Mouse (Mus musculus): ENCODE results near the gene Litaf. TPM values are rescaled to one million over a fixed set of nuclear protein-coding genes. Genes with fewer than 3 reads are reported as not detected.

Litaf gene
- polyA plus RNA-seq, 1 experiment from 2014 or later, result 106 TPM

- peaks cover 41% of the 10 kb centered on the region for H3K4me1 ChIP-seq
- no peaks in the 10 kb centered on the region for H3K36me3 ChIP-seq
- H3K27ac ChIP-seq (replicated peaks), result peak overlapping the region; percentile 88
- H3K9me3 ChIP-seq (replicated peaks), result no peaks in the 10 kb centered on the region
- peak; percentile 77 for DNase-seq (ENCODE audit: low spot score)
- no peaks in the 10 kb centered on the region for H3K27me3 ChIP-seq (ENCODE audit: low read depth, poor library complexity, severe bottlenecking)
- WGBS, result 16% methylated on average over 5 of the region's 5 CpGs
- H3K4me3 ChIP-seq, result no peak overlapping the region
Measured at GRCm38 (mm10) chr16:10936700-10937319, 129.1 kb downstream of the Litaf start.

GRCm38 (mm10) chr16:10934047-10934446 lies 131.9 kb downstream of the Litaf start:
- Histone ChIP-seq H3K36me3 (no peaks in the 10 kb centered on the region; the same call in 1 of the 2 replicates), H3K27ac (replicated peaks) (peak overlapping the region; percentile 88), H3K9me3 (replicated peaks) (peaks cover 22% of the 10 kb centered on the region), H3K27me3 (ENCODE audit: low read depth, poor library complexity, severe bottlenecking) (no peaks in the 10 kb centered on the region), H3K4me1 (peaks cover 41% of the 10 kb centered on the region), H3K4me3 (no peak overlapping the region)
- no peak for DNase-seq (ENCODE audit: low spot score)
- WGBS, result 100% methylated on average over 1 of the region's 1 CpGs

GRCm38 (mm10) chr16:10933372-10933771 lies 132.6 kb downstream of the Litaf start:
- no peak for DNase-seq (ENCODE audit: low spot score)
- H3K36me3 ChIP-seq, result no peaks in the 10 kb centered on the region; the same call in 1 of the 2 replicates
- peaks cover 22% of the 10 kb centered on the region for H3K9me3 ChIP-seq (replicated peaks)
- 91% methylated on average over 3 of the region's 3 CpGs for whole genome bisulfite sequencing
- peak overlapping the region; percentile 88 for H3K27ac ChIP-seq (replicated peaks)
- H3K4me1 ChIP-seq, result peaks cover 40% of the 10 kb centered on the region
- H3K27me3 ChIP-seq (ENCODE audit: low read depth, poor library complexity, severe bottlenecking), result no peaks in the 10 kb centered on the region
- H3K4me3 ChIP-seq, result no peak overlapping the region

DNA sequence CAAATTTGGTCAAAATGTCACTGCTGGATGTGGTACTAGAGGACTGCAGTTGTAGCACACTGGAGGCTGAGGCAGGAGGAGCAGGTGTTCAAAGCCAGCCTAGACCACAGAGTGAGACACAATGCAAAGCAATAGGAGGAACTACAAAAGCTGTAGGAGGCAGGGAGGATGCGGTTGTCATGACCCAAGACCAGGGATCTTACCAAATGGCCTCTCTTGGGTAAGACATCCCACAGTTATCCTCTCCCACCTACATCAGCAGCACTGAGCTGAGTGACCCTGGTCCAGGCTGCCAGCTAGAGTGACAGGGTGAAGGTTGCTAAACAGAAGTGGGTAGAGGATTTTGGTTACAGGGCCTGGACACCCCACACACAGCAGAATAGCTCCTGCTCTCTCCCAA lies 138.9 kb downstream of the Litaf start:
- Histone ChIP-seq H3K4me3 (no peak overlapping the region), H3K4me1 (peaks cover 9% of the 10 kb centered on the region), H3K9me3 (replicated peaks) (peaks cover 22% of the 10 kb centered on the region), H3K27ac (replicated peaks) (0 out of 2 replicates have a peak overlapping the region, but pooled peaks have one; percentile 14), H3K27me3 (ENCODE audit: low read depth, poor library complexity, severe bottlenecking) (no peaks in the 10 kb centered on the region), H3K36me3 (no peaks in the 10 kb centered on the region; the same call in 1 of the 2 replicates)
- WGBS, result 88% methylated on average over 1 of the region's 1 CpGs
- no peak for DNase-seq (ENCODE audit: low spot score)

GRCm38 (mm10) chr16:10925591-10926180 lies 140.3 kb downstream of the Litaf start:
- DNase-seq (ENCODE audit: low spot score), result no peak
- Histone ChIP-seq H3K9me3 (replicated peaks) (peaks cover 15% of the 10 kb centered on the region), H3K27ac (replicated peaks) (peak overlapping the region; percentile 55), H3K4me1 (peaks cover 9% of the 10 kb centered on the region), H3K27me3 (ENCODE audit: low read depth, poor library complexity, severe bottlenecking) (no peaks in the 10 kb centered on the region), H3K4me3 (no peak overlapping the region), H3K36me3 (no peaks in the 10 kb centered on the region; the same call in 1 of the 2 replicates)
- WGBS, result 69% methylated on average over 7 of the region's 7 CpGs

DNA sequence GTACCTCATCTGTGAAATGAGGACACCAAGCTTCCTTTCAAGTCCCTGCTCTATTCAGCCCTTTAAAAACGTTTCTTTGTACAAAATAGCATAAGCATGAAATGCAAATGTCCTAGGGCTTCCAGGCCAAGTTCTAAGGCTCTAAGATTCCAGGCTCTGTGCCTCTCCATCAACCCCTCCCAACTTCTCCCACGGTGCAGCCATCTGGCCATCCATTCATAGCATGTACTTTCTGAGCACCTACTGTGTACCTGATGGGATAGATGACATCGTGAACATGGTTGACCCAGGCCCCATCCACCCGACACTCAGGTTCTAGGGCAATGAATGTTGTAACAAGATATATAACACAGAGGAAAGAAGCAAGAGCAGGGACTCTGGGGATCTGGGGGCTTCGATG lies 142.4 kb downstream of the Litaf start:
- no peaks in the 10 kb centered on the region for H3K27me3 ChIP-seq (ENCODE audit: low read depth, poor library complexity, severe bottlenecking)
- H3K9me3 ChIP-seq (replicated peaks), result no peaks in the 10 kb centered on the region
- DNase-seq (ENCODE audit: low spot score), result no peak
- 81% methylated on average over 5 of the region's 5 CpGs for WGBS
- no peaks in the 10 kb centered on the region for H3K36me3 ChIP-seq
- H3K4me1 ChIP-seq, result peaks cover 9% of the 10 kb centered on the region
- H3K4me3 ChIP-seq, result no peak overlapping the region
- H3K27ac ChIP-seq (replicated peaks), result no peak overlapping the region; the same call in 1 of the 2 replicates

DNA sequence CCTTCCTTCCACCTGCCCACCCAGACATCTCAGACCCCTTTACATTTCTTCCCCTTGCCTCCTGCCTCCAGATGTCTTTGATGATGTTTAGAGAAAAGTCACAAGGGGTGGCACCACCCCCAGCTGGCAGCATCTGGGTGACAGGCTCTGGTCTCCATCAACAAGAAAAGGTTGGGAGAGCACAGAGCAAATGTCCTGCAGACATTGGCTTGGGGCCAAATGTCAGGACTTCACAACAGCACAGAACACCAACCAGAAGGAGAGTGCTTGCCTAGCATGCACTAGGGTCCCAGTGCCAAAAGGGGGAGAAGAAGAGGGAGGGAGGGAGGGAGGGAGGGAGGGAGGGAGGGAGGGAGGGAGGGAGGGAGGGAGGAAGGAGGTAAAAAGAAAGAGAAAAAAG lies 146.1 kb downstream of the Litaf start:
- Histone ChIP-seq H3K36me3 (no peaks in the 10 kb centered on the region), H3K4me3 (no peak overlapping the region), H3K27me3 (ENCODE audit: low read depth, poor library complexity, severe bottlenecking) (no peaks in the 10 kb centered on the region), H3K4me1 (0 out of 2 replicates have a peak, but pooled peaks cover 3% of the 10 kb centered on the region), H3K27ac (replicated peaks) (no peak overlapping the region; the same call in 1 of the 2 replicates), H3K9me3 (replicated peaks) (no peaks in the 10 kb centered on the region)
- no peak for DNase-seq (ENCODE audit: low spot score)

GRCm38 (mm10) chr16:10916271-10916670 lies 149.7 kb downstream of the Litaf start:
- no peak overlapping the region for H3K27ac ChIP-seq (replicated peaks)
- no peaks in the 10 kb centered on the region for H3K9me3 ChIP-seq (replicated peaks)
- H3K36me3 ChIP-seq, result no peaks in the 10 kb centered on the region
- DNase-seq (ENCODE audit: low spot score), result no peak
- no peak overlapping the region for H3K4me3 ChIP-seq
- H3K27me3 ChIP-seq (ENCODE audit: low read depth, poor library complexity, severe bottlenecking), result no peaks in the 10 kb centered on the region
- 77% methylated on average over 3 of the region's 3 CpGs for WGBS
- H3K4me1 ChIP-seq, result no peaks in the 10 kb centered on the region

GRCm38 (mm10) chr16:10915066-10915465 lies 150.9 kb downstream of the Litaf start:
- 96% methylated on average over 4 of the region's 4 CpGs for WGBS
- Histone ChIP-seq H3K27ac (replicated peaks) (no peak overlapping the region; the same call in 1 of the 2 replicates), H3K4me3 (no peak overlapping the region), H3K27me3 (ENCODE audit: low read depth, poor library complexity, severe bottlenecking) (no peaks in the 10 kb centered on the region), H3K9me3 (replicated peaks) (no peaks in the 10 kb centered on the region), H3K36me3 (no peaks in the 10 kb centered on the region), H3K4me1 (no peaks in the 10 kb centered on the region)
- no peak for DNase-seq (ENCODE audit: low spot score)

DNA sequence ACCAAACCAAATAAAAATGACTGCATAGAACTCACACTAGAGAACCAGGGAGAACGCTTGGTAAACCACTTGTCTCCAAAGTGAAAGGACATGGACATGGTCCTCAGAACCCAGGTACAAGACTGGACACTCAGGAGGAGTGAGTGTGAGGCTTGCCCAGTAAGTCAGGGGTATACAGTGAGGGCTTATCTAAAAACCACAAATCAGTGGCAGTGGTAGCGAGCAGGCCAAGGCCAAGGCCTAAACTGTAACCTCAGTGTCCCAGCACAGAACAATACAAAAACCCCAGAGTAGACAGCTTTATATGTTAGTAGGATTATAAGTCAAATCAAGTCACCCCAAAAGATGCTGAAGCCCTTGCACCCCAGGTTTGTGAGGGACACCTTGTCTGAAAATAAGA lies 154.9 kb downstream of the Litaf start:
- Histone ChIP-seq H3K4me1 (no peaks in the 10 kb centered on the region), H3K4me3 (no peak overlapping the region)
- 83% methylated on average over 2 of the region's 2 CpGs for WGBS

DNA sequence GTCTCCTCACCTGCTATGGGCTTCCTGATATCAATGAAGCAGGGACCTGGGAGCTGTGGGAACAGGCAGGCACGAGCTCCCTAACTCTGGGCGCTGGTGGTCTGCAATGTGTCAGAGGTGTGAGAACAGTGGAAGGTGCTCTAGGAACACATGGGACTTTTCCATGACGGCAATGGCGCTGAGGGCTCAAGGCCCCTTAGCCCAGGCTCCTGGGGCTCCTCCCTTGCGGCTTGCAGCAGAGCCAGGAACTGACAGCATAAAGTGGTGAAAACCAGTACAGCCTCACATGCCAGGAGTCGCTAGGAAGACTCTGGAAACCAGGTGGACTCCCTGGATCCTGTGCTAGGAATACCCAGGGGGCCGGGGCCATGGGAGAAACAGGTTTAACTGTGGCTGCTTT lies 155.4 kb downstream of the Litaf start:
- Histone ChIP-seq H3K27ac (replicated peaks) (no peak overlapping the region; the same call in 1 of the 2 replicates), H3K9me3 (replicated peaks) (0 out of 2 replicates have a peak, but pooled peaks cover 3% of the 10 kb centered on the region), H3K27me3 (ENCODE audit: low read depth, poor library complexity, severe bottlenecking) (no peaks in the 10 kb centered on the region), H3K4me1 (peaks cover 2% of the 10 kb centered on the region; the same call in 1 of the 2 replicates), H3K4me3 (no peak overlapping the region), H3K36me3 (no peaks in the 10 kb centered on the region)
- WGBS, result 85% methylated on average over 7 of the region's 7 CpGs
- no peak for DNase-seq (ENCODE audit: low spot score)

More for the DNA sequence above, 154.9 kb downstream of the Litaf start:
- H3K27ac ChIP-seq (replicated peaks), result no peak overlapping the region
- H3K9me3 ChIP-seq (replicated peaks), result 0 out of 2 replicates have a peak, but pooled peaks cover 3% of the 10 kb centered on the region
- H3K27me3 ChIP-seq (ENCODE audit: low read depth, poor library complexity, severe bottlenecking), result no peaks in the 10 kb centered on the region
- no peaks in the 10 kb centered on the region for H3K36me3 ChIP-seq
- no peak for DNase-seq (ENCODE audit: low spot score)

Data from midbrain, embryonic 10.5 days (tissue).